Mouse (Mus musculus): ENCODE measurements around the gene Cdh6. TPM values are rescaled to one million over a fixed set of nuclear protein-coding genes. Genes with fewer than 3 reads are reported as not detected.

Cdh6 gene
- total and polyA plus RNA-seq, 2 experiments from 2014 or later: 14.3 to 15.5 TPM

DNA sequence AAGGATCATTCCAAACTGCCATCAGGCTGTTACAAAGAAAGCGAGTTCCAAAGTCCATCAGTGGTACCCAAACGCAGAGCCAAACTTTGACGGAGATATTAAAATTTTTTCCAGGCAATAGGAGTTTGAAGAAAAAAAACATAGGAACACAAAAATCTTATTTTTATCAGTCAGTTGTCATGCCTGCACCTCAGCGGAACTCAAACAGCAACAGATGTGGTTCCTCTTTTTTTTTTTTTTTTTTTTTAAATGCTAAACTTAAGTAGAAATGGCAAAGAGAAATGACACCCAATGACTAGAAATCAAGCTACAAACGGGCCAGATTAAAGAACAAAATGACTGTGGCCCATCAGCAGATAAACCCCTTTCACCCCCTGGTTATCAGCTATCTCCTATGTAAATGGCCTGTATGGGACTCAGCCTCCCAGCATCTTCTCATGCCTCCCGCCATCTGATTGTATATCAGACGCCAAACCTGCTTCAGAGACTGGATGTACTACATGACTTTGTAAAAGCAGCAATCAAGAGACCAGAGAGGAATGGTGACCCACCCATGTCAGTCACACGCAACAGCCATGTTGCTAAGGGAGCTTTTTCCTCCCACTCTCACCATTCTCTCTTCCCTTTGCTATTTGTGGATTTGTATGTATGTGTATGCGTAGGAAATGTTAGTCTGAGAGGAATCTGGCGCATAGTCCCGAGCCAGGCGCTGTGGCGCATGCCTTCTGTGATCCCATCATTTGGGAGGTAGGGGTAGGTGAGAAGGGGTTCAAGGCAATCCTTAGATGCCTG, 8.2 kb downstream of the Cdh6 start:
- no peak for ATAC-seq
- H3K9ac ChIP-seq (replicated peaks; ENCODE audit: low read length): no peak overlapping the region
- 93% methylated on average over 13 of the region's 13 CpGs for WGBS
- H3K9me3 ChIP-seq (ENCODE audit: low read length): no peaks in the 10 kb centered on the region
- no peak overlapping the region for H3K27ac ChIP-seq
- no peak for TF ChIP-seq CTCF (IDR thresholded peaks at IDR 0.05; ENCODE audit: low read depth)
- H3K27me3 ChIP-seq (ENCODE audit: insufficient read depth, low read length): no peaks in the 10 kb centered on the region
- H3K4me3 ChIP-seq (ENCODE audit: low read length): no peak overlapping the region
- no peaks in the 10 kb centered on the region for H3K36me3 ChIP-seq (ENCODE audit: insufficient read depth, low read length)
- no peak for DNase-seq (ENCODE audit: low spot score)
- no peaks in the 10 kb centered on the region for H3K4me1 ChIP-seq (ENCODE audit: insufficient read depth, low read length)
- H3K4me2 ChIP-seq (ENCODE audit: low read depth, low read length): no peak overlapping the region

DNA sequence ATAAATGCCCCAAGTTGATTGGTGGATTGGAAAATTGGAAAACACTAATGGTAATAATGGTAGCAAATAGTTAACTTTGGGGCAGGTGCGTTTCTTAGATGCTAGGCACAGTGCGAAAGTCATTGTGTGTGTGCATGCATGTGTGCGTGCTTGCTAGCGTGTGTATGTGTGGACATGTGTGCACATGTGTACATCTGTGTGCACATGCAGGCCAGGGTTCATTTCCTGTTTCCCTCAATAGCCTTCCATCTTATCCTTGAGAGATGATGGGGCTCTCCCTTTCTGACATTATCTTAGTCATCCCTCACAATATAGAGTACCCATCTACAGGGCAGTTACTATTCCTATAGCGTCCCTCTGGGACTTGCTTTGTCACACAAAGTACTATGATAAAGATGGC, 17.7 kb downstream of the Cdh6 start:
- WGBS: 96% methylated on average over 5 of the region's 5 CpGs
- no peak for ATAC-seq

DNA sequence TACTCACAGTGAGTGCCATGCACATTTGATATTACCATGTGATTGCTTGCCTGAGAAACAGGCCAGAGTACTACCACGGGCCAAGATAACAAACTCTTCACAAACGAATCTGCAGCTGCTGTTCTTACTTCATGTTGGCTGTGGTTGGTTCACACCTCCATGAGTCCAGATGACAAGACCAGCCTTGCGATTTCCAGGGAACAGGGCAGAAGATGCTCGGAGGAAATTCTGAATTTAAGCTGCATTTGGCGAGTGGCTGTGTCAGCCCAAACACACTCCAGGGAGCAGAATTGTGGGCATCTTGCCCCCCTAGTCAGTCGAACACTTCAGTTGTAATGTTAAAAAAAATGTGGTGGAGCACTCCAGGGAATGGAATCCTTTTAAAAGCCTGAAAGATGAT, 18.1 kb downstream of the Cdh6 start:
- H3K4me2 ChIP-seq (ENCODE audit: low read depth, low read length): no peak overlapping the region

More for the DNA sequence above, 17.7 kb downstream of the Cdh6 start:
- Histone ChIP-seq H3K4me1 (ENCODE audit: insufficient read depth, low read length) (no peaks in the 10 kb centered on the region), H3K4me2 (ENCODE audit: low read depth, low read length) (no peak overlapping the region), H3K9ac (replicated peaks; ENCODE audit: low read length) (no peak overlapping the region), H3K9me3 (ENCODE audit: low read length) (no peaks in the 10 kb centered on the region), H3K27me3 (ENCODE audit: insufficient read depth, low read length) (no peaks in the 10 kb centered on the region), H3K36me3 (ENCODE audit: insufficient read depth, low read length) (no peaks in the 10 kb centered on the region), H3K4me3 (ENCODE audit: low read length) (no peak overlapping the region), H3K27ac (no peak overlapping the region)
- no peak for TF ChIP-seq CTCF (IDR thresholded peaks at IDR 0.05; ENCODE audit: low read depth)
- DNase-seq (ENCODE audit: low spot score): no peak

DNA sequence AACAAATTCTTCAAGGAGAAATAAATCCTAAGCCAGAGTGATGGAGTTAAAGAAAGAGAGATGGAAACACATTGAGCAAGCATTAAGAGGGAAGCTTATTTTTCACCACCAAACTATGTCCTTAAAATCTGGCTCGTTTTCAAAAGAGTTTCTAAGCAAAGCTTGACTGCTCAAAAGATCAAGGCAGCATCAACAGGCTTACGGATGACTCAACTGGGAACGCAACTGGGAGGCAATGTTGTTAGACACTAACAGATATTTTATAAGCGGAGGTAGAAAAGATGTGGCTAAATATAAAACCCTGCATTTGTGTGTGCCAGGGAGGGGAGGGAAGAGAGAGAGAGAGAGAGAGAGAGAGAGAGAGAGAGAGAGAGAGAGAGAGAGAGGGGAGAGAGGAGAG, 31.5 kb downstream of the Cdh6 start:
- H3K4me3 ChIP-seq (ENCODE audit: low read length): no peak overlapping the region
- H3K4me2 ChIP-seq (ENCODE audit: low read depth, low read length): no peak overlapping the region
- peaks cover under 1% of the 10 kb centered on the region; the same call in 1 of the 2 replicates for H3K4me1 ChIP-seq (ENCODE audit: insufficient read depth, low read length)
- WGBS: 74% methylated on average over 4 of the region's 4 CpGs
- H3K9me3 ChIP-seq (ENCODE audit: low read length): no peaks in the 10 kb centered on the region
- no peak for ATAC-seq
- H3K36me3 ChIP-seq (ENCODE audit: insufficient read depth, low read length): no peaks in the 10 kb centered on the region
- H3K27me3 ChIP-seq (ENCODE audit: insufficient read depth, low read length): no peaks in the 10 kb centered on the region
- DNase-seq (ENCODE audit: low spot score): no peak
- H3K9ac ChIP-seq (replicated peaks; ENCODE audit: low read length): no peak overlapping the region
- no peak overlapping the region for H3K27ac ChIP-seq
- no peak for TF ChIP-seq CTCF (IDR thresholded peaks at IDR 0.05; ENCODE audit: low read depth)

More for the DNA sequence above, 18.1 kb downstream of the Cdh6 start:
- DNase-seq (ENCODE audit: low spot score) (no peak), ATAC-seq (no peak)
- no peak for TF ChIP-seq CTCF (IDR thresholded peaks at IDR 0.05; ENCODE audit: low read depth)
- H3K4me3 ChIP-seq (ENCODE audit: low read length): no peak overlapping the region
- H3K9me3 ChIP-seq (ENCODE audit: low read length): no peaks in the 10 kb centered on the region
- 75% methylated on average over 6 of the region's 6 CpGs for WGBS
- H3K27me3 ChIP-seq (ENCODE audit: insufficient read depth, low read length): no peaks in the 10 kb centered on the region
- H3K4me1 ChIP-seq (ENCODE audit: insufficient read depth, low read length): no peaks in the 10 kb centered on the region
- H3K9ac ChIP-seq (replicated peaks; ENCODE audit: low read length): no peak overlapping the region
- H3K27ac ChIP-seq: no peak overlapping the region
- no peaks in the 10 kb centered on the region for H3K36me3 ChIP-seq (ENCODE audit: insufficient read depth, low read length)

DNA sequence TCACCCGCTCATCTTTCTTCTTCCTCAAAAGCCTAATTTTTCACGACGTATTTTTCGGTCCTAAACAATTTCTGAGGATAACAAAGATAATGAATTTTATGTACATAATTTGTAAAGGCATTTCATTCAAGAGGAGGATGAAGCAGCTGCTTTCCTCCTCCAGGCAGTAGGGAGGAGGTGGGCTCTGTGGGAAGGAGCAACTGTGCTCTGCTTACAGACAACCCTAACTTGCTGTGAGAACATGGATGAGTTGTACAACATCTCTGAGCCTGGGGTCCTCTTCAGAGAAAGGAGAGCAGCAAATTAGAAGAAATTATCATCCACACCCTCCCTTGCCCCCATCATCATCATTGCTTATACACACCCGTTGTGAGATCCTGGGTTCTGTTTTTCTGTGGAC, 33.8 kb downstream of the Cdh6 start:
- Histone ChIP-seq H3K4me1 (ENCODE audit: insufficient read depth, low read length) (peaks cover 4% of the 10 kb centered on the region; the same call in 1 of the 2 replicates), H3K4me2 (ENCODE audit: low read depth, low read length) (no peak overlapping the region), H3K9me3 (ENCODE audit: low read length) (no peaks in the 10 kb centered on the region), H3K27me3 (ENCODE audit: insufficient read depth, low read length) (no peaks in the 10 kb centered on the region), H3K36me3 (ENCODE audit: insufficient read depth, low read length) (no peaks in the 10 kb centered on the region), H3K9ac (replicated peaks; ENCODE audit: low read length) (no peak overlapping the region), H3K4me3 (ENCODE audit: low read length) (no peak overlapping the region), H3K27ac (no peak overlapping the region)
- DNase-seq (ENCODE audit: low spot score) (no peak), ATAC-seq (no peak)
- WGBS: 76% methylated on average over 5 of the region's 5 CpGs
- TF ChIP-seq CTCF (IDR thresholded peaks at IDR 0.05; ENCODE audit: low read depth): no peak

DNA sequence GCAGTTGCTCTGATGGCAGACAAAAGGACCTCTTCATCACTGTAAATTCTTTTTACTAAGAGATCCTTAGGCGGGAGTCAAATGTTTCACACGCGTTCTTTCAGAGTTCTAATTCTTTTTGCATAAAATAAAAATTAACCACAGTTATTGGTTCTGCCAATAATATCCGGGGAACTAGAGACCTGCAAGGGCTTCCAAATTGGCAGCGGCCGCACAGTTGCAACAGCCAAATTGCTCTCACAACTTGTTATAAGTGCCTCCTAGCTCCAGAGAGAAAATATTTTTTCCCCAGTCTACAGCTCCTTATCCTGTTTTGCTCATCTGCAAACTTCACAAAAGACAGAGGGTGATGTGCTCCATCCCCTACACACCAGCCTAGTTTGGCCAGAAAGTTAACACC, 36.3 kb downstream of the Cdh6 start:
- WGBS: 60% methylated on average over 6 of the region's 6 CpGs
- Histone ChIP-seq H3K9me3 (ENCODE audit: low read length) (no peaks in the 10 kb centered on the region), H3K27me3 (ENCODE audit: insufficient read depth, low read length) (no peaks in the 10 kb centered on the region), H3K4me3 (ENCODE audit: low read length) (no peak overlapping the region), H3K9ac (replicated peaks; ENCODE audit: low read length) (no peak overlapping the region), H3K27ac (no peak overlapping the region), H3K36me3 (ENCODE audit: insufficient read depth, low read length) (no peaks in the 10 kb centered on the region), H3K4me2 (ENCODE audit: low read depth, low read length) (no peak overlapping the region), H3K4me1 (ENCODE audit: insufficient read depth, low read length) (peaks cover 4% of the 10 kb centered on the region; the same call in 1 of the 2 replicates)
- ATAC-seq: no peak
- no peak for TF ChIP-seq CTCF (IDR thresholded peaks at IDR 0.05; ENCODE audit: low read depth)
- peak; percentile 33 for DNase-seq (ENCODE audit: low spot score)

DNA sequence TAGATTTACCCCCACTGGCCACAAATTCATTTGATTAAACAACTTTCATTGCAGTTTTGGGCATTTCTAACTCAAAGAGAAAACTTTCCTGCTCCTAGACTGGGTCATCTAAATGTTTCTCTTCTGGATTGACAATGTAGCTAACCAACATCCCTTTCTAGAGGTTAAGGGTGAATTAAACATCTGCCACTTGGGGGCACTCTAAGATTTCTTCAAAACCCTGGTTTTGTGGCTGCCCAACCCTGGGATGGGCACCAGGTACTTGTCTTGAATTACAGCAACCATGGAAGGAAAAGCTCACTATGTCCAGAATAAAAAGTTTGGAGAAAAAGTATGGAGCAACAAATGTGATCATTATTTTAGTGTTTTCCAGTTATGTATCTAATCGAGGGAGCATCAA, 39.4 kb downstream of the Cdh6 start:
- Histone ChIP-seq H3K9ac (replicated peaks; ENCODE audit: low read length) (no peak overlapping the region), H3K4me2 (ENCODE audit: low read depth, low read length) (no peak overlapping the region), H3K36me3 (ENCODE audit: insufficient read depth, low read length) (no peaks in the 10 kb centered on the region), H3K27me3 (ENCODE audit: insufficient read depth, low read length) (no peaks in the 10 kb centered on the region), H3K4me3 (ENCODE audit: low read length) (no peak overlapping the region), H3K27ac (no peak overlapping the region), H3K9me3 (ENCODE audit: low read length) (no peaks in the 10 kb centered on the region), H3K4me1 (ENCODE audit: insufficient read depth, low read length) (peaks cover 4% of the 10 kb centered on the region; the same call in 1 of the 2 replicates)
- peak; percentile 57 for DNase-seq (ENCODE audit: low spot score)
- 73% methylated on average over 1 of the region's 1 CpGs for WGBS
- peak; percentile 35 for TF ChIP-seq CTCF (IDR thresholded peaks at IDR 0.05; ENCODE audit: low read depth)
- ATAC-seq: no peak

All from hindbrain, postnatal 0 days (tissue).